Mouse (Mus musculus): ENCODE results near the gene Hoxa6.

The Hoxa6 gene

GRCm38 (mm10) chr6:52178918-52179665, 29.4 kb downstream of the Hoxa6 start:
- DNase-seq (ENCODE audit: low spot score in 2 of 2): no peak

DNA sequence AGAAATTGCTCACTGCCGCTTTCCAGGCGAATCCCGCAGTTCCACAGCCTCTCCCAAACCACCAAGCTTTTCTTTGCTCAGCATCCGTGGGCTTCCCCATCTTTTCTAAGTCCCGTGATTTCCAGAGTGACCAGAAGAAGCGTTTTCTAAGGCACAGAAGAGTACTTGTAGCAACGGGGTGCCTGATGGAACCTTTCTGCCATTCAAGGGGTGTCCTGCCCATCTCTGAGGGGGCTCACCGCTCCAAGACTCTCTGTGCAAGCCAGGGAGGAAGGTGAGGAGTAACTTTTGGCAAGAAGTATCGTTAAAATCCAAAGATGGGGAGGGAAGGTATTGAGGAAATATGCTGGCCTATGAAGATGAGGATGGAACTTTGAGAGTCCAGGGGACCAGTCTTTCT, 30.7 kb downstream of the Hoxa6 start:
- DNase-seq (ENCODE audit: low spot score in 2 of 2): no peak

- DNase-seq (ENCODE audit: low spot score in 2 of 2): no peak
Observed at GRCm38 (mm10) chr6:52177061-52177735, 31.3 kb downstream of the Hoxa6 start, which contains the start of gene 5730596B20Rik. Gene 5730596B20Rik, plus strand, starts transcription at chr6:52177498.

GRCm38 (mm10) chr6:52176391-52176790, 32.1 kb downstream of the Hoxa6 start:
- no peak for DNase-seq (ENCODE audit: low spot score in 2 of 2)

DNA sequence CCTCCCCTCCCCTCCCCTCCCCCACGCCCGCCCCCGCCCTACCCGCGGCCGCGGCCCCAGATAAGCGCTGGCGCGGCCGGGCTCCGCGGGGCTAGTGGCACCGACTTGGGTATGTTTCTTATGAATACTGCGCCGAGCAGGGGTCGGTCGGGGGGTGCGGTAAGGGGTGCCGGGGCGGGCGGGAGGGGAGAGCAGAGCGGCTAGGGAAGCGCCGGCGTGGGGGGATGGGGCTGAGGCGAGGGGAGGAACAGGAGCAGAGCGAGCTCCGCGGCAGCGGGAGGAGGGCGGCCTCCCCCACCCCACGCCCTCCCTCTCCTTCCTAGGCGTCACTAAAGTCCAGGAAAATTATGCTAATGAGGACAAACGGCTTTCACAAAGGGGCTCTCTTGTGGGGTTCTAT, 32.7 kb downstream of the Hoxa6 start:
- DNase-seq (ENCODE audit: low spot score in 2 of 2): no peak

DNA sequence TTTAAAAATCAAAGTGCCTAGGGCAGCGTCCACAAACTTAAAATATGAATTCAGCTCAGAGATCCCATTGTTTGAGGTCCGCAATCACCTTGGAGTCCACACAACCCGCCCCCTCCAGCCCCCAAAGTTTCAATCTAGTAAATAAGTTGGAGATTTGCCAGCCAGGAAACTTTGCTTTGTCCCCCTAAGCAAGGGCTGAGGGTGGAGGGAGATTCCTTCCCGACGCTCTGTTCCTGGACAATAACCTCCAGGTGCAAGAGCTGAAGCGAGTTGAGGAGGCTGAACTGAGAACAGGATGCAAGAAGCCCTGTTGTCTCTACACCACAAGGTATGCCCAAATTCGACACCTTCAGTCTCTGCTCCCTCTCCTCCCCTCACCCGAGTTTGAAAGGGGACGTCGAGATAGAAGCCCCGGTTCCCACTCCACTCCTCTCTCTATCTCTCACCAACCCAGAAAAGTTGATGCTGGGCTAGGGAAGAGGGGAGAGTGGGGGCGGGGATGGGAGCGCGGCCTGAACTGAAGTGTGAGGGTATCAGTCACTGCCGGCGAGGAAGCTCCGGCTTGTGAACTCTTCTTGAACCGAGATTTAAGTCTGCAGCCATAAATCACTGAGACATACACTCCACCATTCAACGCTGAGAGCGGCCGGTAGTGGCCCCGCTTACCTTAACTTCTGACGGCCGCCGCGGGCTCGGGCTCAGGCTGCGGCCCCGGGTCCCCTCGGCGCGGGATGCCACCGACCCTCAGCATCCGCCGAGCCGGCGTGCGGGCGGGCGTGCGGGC, 33.4 kb downstream of the Hoxa6 start:
- DNase-seq (ENCODE audit: low spot score in 2 of 2): no peak

DNA sequence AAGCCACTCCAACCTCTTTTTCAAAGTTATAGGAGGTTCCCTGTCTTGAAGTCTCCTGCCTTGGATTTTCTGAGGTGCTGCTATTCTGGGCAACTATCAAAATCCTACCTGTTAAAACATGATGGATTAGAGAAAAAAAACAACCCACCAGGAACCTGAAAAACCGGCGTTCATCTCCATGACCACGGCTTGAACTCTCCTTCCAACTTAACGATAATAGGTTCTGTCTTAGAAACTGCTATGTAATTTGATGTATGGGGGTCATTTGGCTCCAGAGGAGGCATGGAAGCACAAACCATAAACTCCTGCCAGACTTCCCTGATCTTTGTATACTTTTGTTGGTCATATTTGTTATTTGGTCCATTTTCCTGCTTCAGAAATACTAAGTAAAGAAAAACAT, 34.9 kb downstream of the Hoxa6 start:
- DNase-seq (ENCODE audit: low spot score in 2 of 2): no peak

- no peak for DNase-seq (ENCODE audit: low spot score in 2 of 2)
Observed at GRCm38 (mm10) chr6:52172501-52172900, 36.0 kb downstream of the Hoxa6 start.

GRCm38 (mm10) chr6:52171938-52172337, 36.6 kb downstream of the Hoxa6 start:
- DNase-seq (ENCODE audit: low spot score in 2 of 2): no peak

DNA sequence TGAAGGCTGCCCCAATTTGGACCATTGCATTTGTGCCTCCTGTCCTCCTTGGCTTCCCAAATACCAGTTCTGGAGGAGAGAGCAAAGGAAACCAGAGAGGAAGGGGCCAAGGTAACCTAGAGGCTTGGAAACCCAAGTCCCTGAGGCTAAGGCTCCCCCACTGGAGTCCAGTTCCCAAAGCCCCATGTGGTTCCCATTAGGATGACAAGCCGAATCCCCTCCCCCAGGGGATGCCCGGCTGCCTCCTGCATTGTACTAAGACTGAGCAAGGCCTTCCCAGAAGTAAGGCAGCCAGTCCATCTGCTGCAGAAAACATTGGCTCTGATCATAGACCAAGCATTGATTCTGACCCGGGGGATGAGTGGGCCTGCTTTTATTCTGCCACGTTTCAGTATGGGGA, 37.2 kb downstream of the Hoxa6 start:
- no peak for DNase-seq (ENCODE audit: low spot score in 2 of 2)

- DNase-seq (ENCODE audit: low spot score in 2 of 2): no peak
Observed at GRCm38 (mm10) chr6:52170898-52171223, 37.7 kb downstream of the Hoxa6 start.

- no peak for DNase-seq (ENCODE audit: low spot score in 2 of 2)
Observed at GRCm38 (mm10) chr6:52170166-52170897, 38.2 kb downstream of the Hoxa6 start.

- no peak for DNase-seq (ENCODE audit: low spot score in 2 of 2)
Observed at GRCm38 (mm10) chr6:52169499-52170165, 38.9 kb downstream of the Hoxa6 start.

- DNase-seq (ENCODE audit: low spot score in 2 of 2): no peak
Observed at GRCm38 (mm10) chr6:52168191-52169055, 40.1 kb downstream of the Hoxa6 start.

DNA sequence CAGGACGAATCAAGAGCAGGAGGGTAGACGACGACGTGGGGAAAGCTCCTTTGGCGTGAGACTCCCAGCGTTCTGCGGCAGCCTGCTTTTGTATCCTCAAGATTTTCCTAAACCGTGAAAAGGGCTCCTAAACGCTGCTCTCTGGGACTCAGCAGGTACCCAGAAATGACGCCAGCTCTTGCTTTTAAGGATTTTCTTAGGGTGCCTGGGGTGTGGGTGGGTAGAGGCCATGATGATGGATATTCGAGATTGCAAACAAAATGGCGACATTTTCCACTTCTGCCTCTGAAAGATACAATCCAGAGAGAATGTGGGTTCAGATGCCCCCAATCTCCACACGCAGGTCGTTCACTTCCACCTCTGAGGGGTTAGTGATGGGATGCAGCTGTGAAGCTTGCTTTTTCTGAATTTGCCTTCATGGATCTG, 40.8 kb downstream of the Hoxa6 start:
- no peak for DNase-seq (ENCODE audit: low spot score in 2 of 2)

DNA sequence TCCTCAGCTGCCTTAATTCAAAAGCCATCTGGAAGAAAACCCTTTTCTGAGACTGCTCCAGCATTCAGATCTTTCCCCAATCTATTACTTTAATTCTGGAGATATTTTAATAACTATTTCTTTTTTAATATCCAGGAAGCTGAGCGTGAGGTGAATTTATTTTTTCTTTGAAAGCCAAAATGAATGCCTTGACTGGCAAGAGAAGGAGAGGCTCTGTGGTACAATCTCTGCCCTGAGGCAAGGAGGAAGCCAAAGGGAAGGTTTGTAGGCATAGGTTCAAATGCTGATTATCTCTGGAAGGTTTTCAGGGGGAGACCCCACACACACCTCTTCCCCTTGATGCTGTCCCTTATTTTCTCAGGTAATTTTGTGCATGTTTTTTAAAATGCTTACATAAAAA, 41.3 kb downstream of the Hoxa6 start:
- DNase-seq (ENCODE audit: low spot score in 2 of 2): no peak

DNA sequence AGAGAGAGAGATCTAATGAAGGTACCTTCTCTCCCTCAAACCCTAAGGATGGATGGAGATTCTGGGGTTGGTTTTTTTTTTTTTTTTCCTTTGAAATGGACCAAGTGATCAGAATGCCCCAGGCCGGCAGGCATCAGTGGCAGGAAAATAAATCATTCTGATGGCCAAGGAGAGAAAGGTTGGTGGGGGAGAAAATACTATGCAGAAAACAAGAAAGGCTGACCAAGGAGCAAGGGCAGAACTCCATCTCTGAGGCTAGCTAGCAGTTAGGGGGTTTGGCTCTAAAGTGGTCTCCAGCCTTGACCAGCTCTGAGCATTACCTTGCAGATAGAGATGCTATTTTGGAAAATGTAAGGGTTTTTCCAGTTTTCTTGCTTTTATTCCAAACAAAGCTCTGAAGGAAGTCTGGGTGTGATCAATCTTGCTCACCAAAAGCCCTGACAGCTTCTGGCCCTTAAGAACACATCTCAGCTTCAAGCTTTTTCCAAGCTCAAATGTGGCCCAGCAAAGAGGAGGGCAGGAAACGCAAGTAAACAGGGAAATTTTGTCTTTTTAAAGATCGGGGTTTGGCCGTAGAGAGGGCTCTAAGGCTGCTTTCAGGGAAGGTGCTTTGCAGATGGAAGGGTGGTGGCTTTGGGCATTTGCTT, 42.0 kb downstream of the Hoxa6 start:
- DNase-seq (ENCODE audit: low spot score in 2 of 2): no peak

GRCm38 (mm10) chr6:52165441-52166370, 42.8 kb downstream of the Hoxa6 start:
- DNase-seq (ENCODE audit: low spot score in 2 of 2): no peak

Measured in right cerebral cortex, postnatal 36 days (tissue).